Mouse (Mus musculus) 3T3-L1 (cell line): ENCODE results near the gene Acap2.

Source experiments
- DNase-seq: peaks from one replicate; pipeline ENCODE4 v3.0.0-alpha.2; 2015; ENCODE audit warnings: low read depth, low spot score

The Acap2 gene

GRCm38 (mm10) chr16:31200790-31201567, at the start of gene Acap2:
Acap2 (minus strand) TSS chr16:31201245.
- DNase-seq: peak; percentile 97

- DNase-seq: no peak
Observed at GRCm38 (mm10) chr16:31249401-31249800, 48.4 kb upstream of the Acap2 start.

- DNase-seq: no peak
Observed at GRCm38 (mm10) chr16:31248717-31249116, 47.7 kb upstream of the Acap2 start.

DNA sequence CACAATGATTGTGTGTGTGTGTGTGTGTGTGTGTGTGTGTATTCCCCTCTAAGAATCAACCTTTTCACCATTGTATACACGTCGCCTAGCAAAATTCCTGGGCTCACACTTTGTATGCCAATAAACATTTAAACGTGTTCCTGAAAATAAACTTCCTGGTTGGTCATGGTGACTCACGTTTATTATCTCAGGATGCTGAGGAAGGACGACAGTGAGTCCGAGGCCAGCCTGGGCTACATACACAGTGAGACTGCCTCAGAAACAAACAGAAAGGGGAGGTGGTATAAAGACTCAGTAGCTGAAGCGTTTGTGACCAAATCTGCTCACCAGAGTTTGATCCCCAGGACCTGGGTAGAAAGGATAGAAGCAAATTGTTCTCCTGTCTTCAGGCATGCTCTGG, 46.4 kb upstream of the Acap2 start:
- DNase-seq: no peak

DNA sequence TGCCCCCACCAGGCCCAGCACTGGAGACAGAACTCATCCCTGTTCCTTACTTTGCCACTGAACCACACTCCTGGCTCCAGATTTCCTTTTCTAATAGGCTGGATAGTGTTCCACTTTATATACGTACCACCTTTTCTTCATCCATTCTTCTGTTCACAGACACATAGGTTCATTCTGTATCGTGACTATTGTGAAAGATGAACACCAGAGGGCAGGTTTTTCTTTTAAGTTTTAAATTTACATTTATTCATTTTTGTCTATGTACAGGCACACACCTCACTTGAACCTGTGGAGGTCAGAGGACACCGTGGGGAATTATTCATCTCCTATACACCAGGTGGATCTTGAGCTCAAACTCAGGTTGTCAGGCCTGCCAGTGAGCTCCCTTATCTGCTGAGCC, 43.0 kb upstream of the Acap2 start:
- DNase-seq: peak; percentile 20

- no peak for DNase-seq
Observed at GRCm38 (mm10) chr16:31241433-31241832, 40.4 kb upstream of the Acap2 start.

GRCm38 (mm10) chr16:31240569-31240968, 39.5 kb upstream of the Acap2 start:
- no peak for DNase-seq

- DNase-seq: no peak
Observed at GRCm38 (mm10) chr16:31238281-31238680, 37.2 kb upstream of the Acap2 start.

DNA sequence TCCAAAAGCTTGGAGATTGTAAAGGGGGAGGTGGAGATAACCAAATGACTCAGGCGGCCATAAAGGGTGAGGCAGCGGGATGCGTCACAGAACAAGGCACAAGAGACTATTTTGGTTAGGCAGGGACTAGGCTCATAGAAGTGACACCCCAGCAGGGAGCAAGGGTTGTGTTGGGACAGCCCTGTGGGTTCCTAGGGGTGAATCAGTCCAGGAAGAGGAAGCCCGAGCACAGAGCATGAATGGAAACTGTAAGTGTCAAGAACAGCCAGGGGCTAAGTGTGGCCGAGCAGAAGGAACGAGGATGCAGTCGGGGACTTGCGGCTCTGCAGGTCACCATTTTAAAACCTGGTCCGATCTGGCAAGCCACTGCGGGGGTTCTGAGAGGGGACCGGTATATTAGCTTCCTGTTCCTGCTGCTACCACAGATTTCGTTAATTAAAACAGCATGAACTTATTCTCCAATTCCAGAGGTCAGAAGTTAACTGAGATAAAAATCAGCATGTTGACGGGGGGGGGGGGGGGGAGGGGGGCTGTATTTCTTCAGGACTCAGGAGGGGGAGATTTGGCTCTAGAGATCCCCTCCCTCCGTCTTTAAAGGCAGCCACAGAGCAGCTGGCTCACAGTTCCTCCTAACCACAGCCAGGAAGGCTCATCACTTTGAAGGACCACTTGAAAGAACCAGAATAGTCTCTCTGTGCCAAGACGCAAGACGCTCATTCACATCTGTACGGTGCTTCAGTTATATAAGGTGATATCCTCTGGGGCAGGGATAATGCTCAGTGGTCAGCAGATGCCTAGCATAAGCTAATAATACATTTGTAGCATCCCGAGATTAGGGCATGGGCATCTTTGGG, 34.6 kb upstream of the Acap2 start:
- DNase-seq: peak; percentile 39

- no peak for DNase-seq
Observed at GRCm38 (mm10) chr16:31234808-31235456, 33.9 kb upstream of the Acap2 start.

- DNase-seq: no peak
Observed at GRCm38 (mm10) chr16:31234356-31234755, 33.3 kb upstream of the Acap2 start.

GRCm38 (mm10) chr16:31233541-31234339, 32.7 kb upstream of the Acap2 start:
- DNase-seq: peak; percentile 99

GRCm38 (mm10) chr16:31233167-31233498, 32.1 kb upstream of the Acap2 start:
- no peak for DNase-seq

GRCm38 (mm10) chr16:31232491-31233166, 31.6 kb upstream of the Acap2 start:
- no peak for DNase-seq

DNA sequence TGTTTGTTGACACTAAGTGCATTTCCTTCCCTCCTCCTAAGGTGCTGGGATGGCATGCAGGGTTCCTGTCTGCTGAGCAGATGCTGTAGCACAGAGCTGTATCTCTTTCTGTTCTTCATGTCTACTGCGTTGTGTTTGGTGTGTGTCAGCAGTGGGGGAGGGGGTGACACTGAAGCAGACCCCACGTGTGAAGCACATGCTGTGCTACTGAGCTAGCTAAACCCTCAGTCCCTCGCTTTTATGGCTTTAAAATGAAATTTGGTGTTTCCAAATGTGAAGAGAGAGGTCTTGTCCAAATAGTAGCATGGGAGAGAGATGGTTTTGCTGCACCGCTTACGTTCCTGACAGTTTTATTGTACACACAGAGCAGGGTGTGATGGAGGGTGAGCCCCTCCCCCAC, 30.5 kb upstream of the Acap2 start:
- no peak for DNase-seq

DNA sequence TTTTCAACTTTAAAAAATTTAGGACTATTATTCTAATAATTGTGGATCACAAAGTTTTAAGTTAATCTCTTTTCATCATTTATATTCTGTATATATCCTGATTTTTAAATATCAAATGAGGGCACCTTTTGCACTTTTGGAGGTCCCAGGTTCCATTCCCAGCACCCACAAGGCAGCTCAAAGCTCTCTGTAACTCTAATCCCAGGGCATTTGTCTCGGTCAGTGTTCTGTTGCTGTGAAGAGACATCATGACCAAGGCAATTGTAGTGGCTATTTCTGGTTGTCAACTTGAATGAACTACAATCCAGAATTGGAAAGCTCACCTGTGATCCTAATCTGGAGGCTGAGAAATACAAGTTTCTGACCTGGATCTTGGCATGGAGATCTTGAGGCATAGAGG, 26.7 kb upstream of the Acap2 start:
- DNase-seq: no peak

- no peak for DNase-seq
Observed at GRCm38 (mm10) chr16:31215271-31215670, 14.2 kb upstream of the Acap2 start.

- no peak for DNase-seq
Observed at GRCm38 (mm10) chr16:31213463-31213862, 12.4 kb upstream of the Acap2 start.

DNA sequence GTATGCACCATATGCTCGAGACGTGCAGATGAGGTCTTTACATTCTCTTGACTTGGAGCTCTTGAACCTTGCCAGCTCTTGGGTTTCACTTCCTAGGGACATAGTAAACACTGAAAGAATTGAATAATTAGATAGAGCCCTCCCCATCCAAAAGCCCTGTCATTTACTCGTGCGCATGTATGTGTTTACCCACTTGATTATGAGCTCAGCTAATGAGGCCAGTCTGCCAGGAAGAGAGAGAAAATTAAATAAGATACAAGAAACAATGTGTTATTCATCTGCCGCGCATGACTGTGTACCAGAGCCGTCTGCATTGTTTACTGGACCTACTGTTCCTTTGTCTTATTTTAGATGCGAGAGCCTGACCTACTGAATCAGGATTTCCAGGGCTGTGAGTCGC, 10.5 kb upstream of the Acap2 start:
- no peak for DNase-seq

GRCm38 (mm10) chr16:31210453-31210852, 9.4 kb upstream of the Acap2 start:
- DNase-seq: no peak

GRCm38 (mm10) chr16:31209911-31210310, 8.9 kb upstream of the Acap2 start:
- DNase-seq: no peak
